Mouse (Mus musculus): ENCODE measurements around the gene Gm42417. TPM values are rescaled to one million over a fixed set of nuclear protein-coding genes. Genes with fewer than 3 reads are reported as not detected.

Gm42417 gene
- total and polyA plus RNA-seq, 2 experiments: not detected

- WGBS: 84% methylated on average over 8 of the region's 8 CpGs
- peak overlapping the region; percentile 18 for H3K27ac ChIP-seq (replicated peaks; ENCODE audit: insufficient read depth, low read depth, low read length)
- H3K9ac ChIP-seq (ENCODE audit: low read depth, low read length): no peak overlapping the region
- peaks cover 8% of the 10 kb centered on the region; the same call in 1 of the 2 replicates for H3K4me1 ChIP-seq (ENCODE audit: control insufficient read depth, insufficient read depth, low read length)
- H3K36me3 ChIP-seq (ENCODE audit: control insufficient read depth, insufficient read depth, low read length): no peaks in the 10 kb centered on the region
- no peaks in the 10 kb centered on the region for H3K27me3 ChIP-seq (ENCODE audit: control insufficient read depth, insufficient read depth, low read length)
- no peaks in the 10 kb centered on the region for H3K79me2 ChIP-seq (ENCODE audit: control insufficient read depth, insufficient read depth, low read length)
- no peak overlapping the region for H3K4me3 ChIP-seq (ENCODE audit: insufficient read depth, low read depth, low read length)
- DNase-seq (ENCODE audit: extremely low read depth, low read depth, low spot score): no peak
- no peak for TF ChIP-seq CTCF (IDR thresholded peaks at IDR 0.05; ENCODE audit: low read depth, low read length)
- no peak for TF ChIP-seq POLR2A (IDR thresholded peaks at IDR 0.05; ENCODE audit: extremely low read depth, insufficient read depth, low read length)
Observed at GRCm38 (mm10) chr1:36573524-36573923, 34.3 kb upstream of the Gm42417 start.

DNA sequence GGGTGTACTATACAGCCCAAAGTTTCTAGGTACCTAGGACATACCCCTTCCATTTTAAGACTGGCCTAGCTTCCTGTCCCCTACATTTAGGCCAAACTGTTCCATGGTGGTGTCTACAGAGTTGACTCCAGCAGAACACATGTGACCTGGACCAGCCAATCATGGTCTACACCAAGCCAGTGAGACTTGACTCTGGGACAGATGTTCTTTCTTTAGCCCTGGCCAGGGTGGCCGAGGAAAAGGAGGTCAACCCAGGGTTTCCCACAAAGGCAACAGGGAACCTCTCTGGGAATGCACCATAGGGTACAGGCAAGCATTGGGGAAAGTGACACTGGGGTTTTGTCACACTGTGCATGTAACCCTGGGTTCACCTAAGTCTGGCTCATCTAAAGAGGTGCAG, 33.5 kb upstream of the Gm42417 start:
- Histone ChIP-seq H3K27me3 (ENCODE audit: control insufficient read depth, insufficient read depth, low read length) (no peaks in the 10 kb centered on the region), H3K27ac (replicated peaks; ENCODE audit: insufficient read depth, low read depth, low read length) (no peak overlapping the region), H3K4me3 (ENCODE audit: insufficient read depth, low read depth, low read length) (no peak overlapping the region), H3K36me3 (ENCODE audit: control insufficient read depth, insufficient read depth, low read length) (no peaks in the 10 kb centered on the region), H3K79me2 (ENCODE audit: control insufficient read depth, insufficient read depth, low read length) (no peaks in the 10 kb centered on the region), H3K9ac (ENCODE audit: low read depth, low read length) (no peak overlapping the region), H3K4me1 (ENCODE audit: control insufficient read depth, insufficient read depth, low read length) (peaks cover 8% of the 10 kb centered on the region; the same call in 1 of the 2 replicates)
- TF ChIP-seq CTCF (IDR thresholded peaks at IDR 0.05; ENCODE audit: low read depth, low read length) (no peak), POLR2A (IDR thresholded peaks at IDR 0.05; ENCODE audit: extremely low read depth, insufficient read depth, low read length) (no peak)
- no peak for DNase-seq (ENCODE audit: extremely low read depth, low read depth, low spot score)
- WGBS: 65% methylated on average over 1 of the region's 1 CpGs

- Histone ChIP-seq H3K79me2 (ENCODE audit: control insufficient read depth, insufficient read depth, low read length) (no peaks in the 10 kb centered on the region), H3K9ac (ENCODE audit: low read depth, low read length) (no peak overlapping the region), H3K27ac (replicated peaks; ENCODE audit: insufficient read depth, low read depth, low read length) (peak overlapping the region; percentile 42), H3K27me3 (ENCODE audit: control insufficient read depth, insufficient read depth, low read length) (no peaks in the 10 kb centered on the region), H3K4me3 (ENCODE audit: insufficient read depth, low read depth, low read length) (no peak overlapping the region), H3K4me1 (ENCODE audit: control insufficient read depth, insufficient read depth, low read length) (peaks cover 8% of the 10 kb centered on the region; the same call in 1 of the 2 replicates), H3K36me3 (ENCODE audit: control insufficient read depth, insufficient read depth, low read length) (no peaks in the 10 kb centered on the region)
- TF ChIP-seq POLR2A (IDR thresholded peaks at IDR 0.05; ENCODE audit: extremely low read depth, insufficient read depth, low read length): no peak
- no peak for TF ChIP-seq CTCF (IDR thresholded peaks at IDR 0.05; ENCODE audit: low read depth, low read length)
- no peak for DNase-seq (ENCODE audit: extremely low read depth, low read depth, low spot score)
- 84% methylated on average over 2 of the region's 2 CpGs for WGBS
Observed at GRCm38 (mm10) chr1:36572140-36572700, 33.0 kb upstream of the Gm42417 start.

- Histone ChIP-seq H3K36me3 (ENCODE audit: control insufficient read depth, insufficient read depth, low read length) (no peaks in the 10 kb centered on the region), H3K27me3 (ENCODE audit: control insufficient read depth, insufficient read depth, low read length) (no peaks in the 10 kb centered on the region), H3K9ac (ENCODE audit: low read depth, low read length) (no peak overlapping the region), H3K4me3 (ENCODE audit: insufficient read depth, low read depth, low read length) (no peak overlapping the region), H3K4me1 (ENCODE audit: control insufficient read depth, insufficient read depth, low read length) (peaks cover 8% of the 10 kb centered on the region; the same call in 1 of the 2 replicates), H3K27ac (replicated peaks; ENCODE audit: insufficient read depth, low read depth, low read length) (peak overlapping the region; percentile 51), H3K79me2 (ENCODE audit: control insufficient read depth, insufficient read depth, low read length) (no peaks in the 10 kb centered on the region)
- peak; percentile 43 for DNase-seq (ENCODE audit: extremely low read depth, low read depth, low spot score)
- no peak for TF ChIP-seq POLR2A (IDR thresholded peaks at IDR 0.05; ENCODE audit: extremely low read depth, insufficient read depth, low read length)
- TF ChIP-seq CTCF (IDR thresholded peaks at IDR 0.05; ENCODE audit: low read depth, low read length): no peak
- 54% methylated on average over 6 of the region's 6 CpGs for WGBS
Observed at GRCm38 (mm10) chr1:36571627-36572026, 32.4 kb upstream of the Gm42417 start.

DNA sequence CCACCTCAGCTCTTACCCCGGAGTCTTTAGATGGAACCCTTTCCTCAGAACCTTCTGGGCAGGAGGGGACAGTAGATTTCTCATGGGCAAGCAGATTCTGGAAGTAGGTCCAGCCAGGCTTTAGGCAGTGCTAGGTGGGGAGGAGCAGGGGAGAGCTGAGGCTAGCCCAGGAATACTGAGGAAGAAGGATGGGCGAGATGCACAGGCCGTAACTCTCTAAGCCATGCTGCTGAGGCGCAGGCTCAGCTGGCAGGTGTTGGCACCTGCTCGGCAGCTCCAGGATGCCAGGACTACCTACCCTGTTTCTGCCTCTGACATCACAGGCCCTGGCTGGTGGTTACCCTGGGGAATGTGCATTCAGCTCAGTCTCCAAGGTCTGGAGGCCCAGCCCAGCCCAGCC, 31.1 kb upstream of the Gm42417 start:
- H3K36me3 ChIP-seq (ENCODE audit: control insufficient read depth, insufficient read depth, low read length): no peaks in the 10 kb centered on the region

GRCm38 (mm10) chr1:36569694-36570276, 30.6 kb upstream of the Gm42417 start:
- Histone ChIP-seq H3K36me3 (ENCODE audit: control insufficient read depth, insufficient read depth, low read length) (no peaks in the 10 kb centered on the region), H3K9ac (ENCODE audit: low read depth, low read length) (0 out of 2 replicates have a peak overlapping the region, but pooled peaks have one; percentile 11), H3K4me3 (ENCODE audit: insufficient read depth, low read depth, low read length) (no peak overlapping the region), H3K4me1 (ENCODE audit: control insufficient read depth, insufficient read depth, low read length) (peaks cover 5% of the 10 kb centered on the region; the same call in 1 of the 2 replicates), H3K79me2 (ENCODE audit: control insufficient read depth, insufficient read depth, low read length) (no peaks in the 10 kb centered on the region), H3K27me3 (ENCODE audit: control insufficient read depth, insufficient read depth, low read length) (no peaks in the 10 kb centered on the region), H3K27ac (replicated peaks; ENCODE audit: insufficient read depth, low read depth, low read length) (peak overlapping the region; percentile 48)
- no peak for DNase-seq (ENCODE audit: extremely low read depth, low read depth, low spot score)
- 64% methylated on average over 7 of the region's 7 CpGs for WGBS
- no peak for TF ChIP-seq CTCF (IDR thresholded peaks at IDR 0.05; ENCODE audit: low read depth, low read length)
- TF ChIP-seq POLR2A (IDR thresholded peaks at IDR 0.05; ENCODE audit: extremely low read depth, insufficient read depth, low read length): no peak

More for the DNA sequence above, 31.1 kb upstream of the Gm42417 start:
- H3K4me3 ChIP-seq (ENCODE audit: insufficient read depth, low read depth, low read length): no peak overlapping the region
- H3K27me3 ChIP-seq (ENCODE audit: control insufficient read depth, insufficient read depth, low read length): no peaks in the 10 kb centered on the region
- H3K9ac ChIP-seq (ENCODE audit: low read depth, low read length): no peak overlapping the region
- H3K4me1 ChIP-seq (ENCODE audit: control insufficient read depth, insufficient read depth, low read length): peaks cover 5% of the 10 kb centered on the region; the same call in 1 of the 2 replicates
- WGBS: 92% methylated on average over 5 of the region's 5 CpGs
- TF ChIP-seq POLR2A (IDR thresholded peaks at IDR 0.05; ENCODE audit: extremely low read depth, insufficient read depth, low read length) (no peak), CTCF (IDR thresholded peaks at IDR 0.05; ENCODE audit: low read depth, low read length) (no peak)
- H3K79me2 ChIP-seq (ENCODE audit: control insufficient read depth, insufficient read depth, low read length): no peaks in the 10 kb centered on the region
- 0 out of 2 replicates have a peak overlapping the region, but pooled peaks have one; percentile 10 for H3K27ac ChIP-seq (replicated peaks; ENCODE audit: insufficient read depth, low read depth, low read length)
- no peak for DNase-seq (ENCODE audit: extremely low read depth, low read depth, low spot score)

Measured in liver, adult 2 months (tissue).